Mouse (Mus musculus): ENCODE data around the gene Myh14. TPM values are rescaled to one million over a fixed set of nuclear protein-coding genes. Genes with fewer than 3 reads are reported as not detected.

Myh14 gene
- polyA plus RNA-seq, 1 experiment: 56.2 TPM

- peaks cover 5% of the 10 kb centered on the region; the same call in 1 of the 2 replicates for H3K4me1 ChIP-seq (ENCODE audit: control insufficient read depth, insufficient read depth, low read length)
- no peaks in the 10 kb centered on the region for H3K27me3 ChIP-seq (ENCODE audit: control insufficient read depth, insufficient read depth, low read length)
- TF ChIP-seq POLR2A (IDR thresholded peaks at IDR 0.05; ENCODE audit: borderline replicate concordance, insufficient read depth, low read length) (no peak), CTCF (IDR thresholded peaks at IDR 0.05; ENCODE audit: borderline replicate concordance, insufficient read depth, low read depth, low read length) (no peak)
- WGBS: 71% methylated on average over 13 of the region's 13 CpGs
- no peak overlapping the region for H3K27ac ChIP-seq (ENCODE audit: insufficient read depth, low read length)
- H3K4me3 ChIP-seq (replicated peaks; ENCODE audit: insufficient read depth, low read depth, low read length): no peak overlapping the region
- no peak for DNase-seq
Measured at GRCm38 (mm10) chr7:44667996-44668738, 2.5 kb downstream of the Myh14 start.

- peaks cover 4% of the 10 kb centered on the region; the same call in 1 of the 2 replicates for H3K4me1 ChIP-seq (ENCODE audit: control insufficient read depth, insufficient read depth, low read length)
- no peaks in the 10 kb centered on the region for H3K27me3 ChIP-seq (ENCODE audit: control insufficient read depth, insufficient read depth, low read length)
- no peak for DNase-seq
- TF ChIP-seq CTCF (IDR thresholded peaks at IDR 0.05; ENCODE audit: borderline replicate concordance, insufficient read depth, low read depth, low read length) (0 out of 2 replicates have a peak, but pooled peaks have one; percentile 18), POLR2A (IDR thresholded peaks at IDR 0.05; ENCODE audit: borderline replicate concordance, insufficient read depth, low read length) (no peak)
- H3K4me3 ChIP-seq (replicated peaks; ENCODE audit: insufficient read depth, low read depth, low read length): no peak overlapping the region
- no peak overlapping the region for H3K27ac ChIP-seq (ENCODE audit: insufficient read depth, low read length)
- 86% methylated on average over 2 of the region's 2 CpGs for WGBS
Measured at GRCm38 (mm10) chr7:44666462-44666861, 4.2 kb downstream of the Myh14 start.

- Histone ChIP-seq H3K27me3 (ENCODE audit: control insufficient read depth, insufficient read depth, low read length) (no peaks in the 10 kb centered on the region), H3K27ac (ENCODE audit: insufficient read depth, low read length) (no peak overlapping the region), H3K4me3 (replicated peaks; ENCODE audit: insufficient read depth, low read depth, low read length) (no peak overlapping the region), H3K4me1 (ENCODE audit: control insufficient read depth, insufficient read depth, low read length) (no peaks in the 10 kb centered on the region)
- 48% methylated on average over 11 of the region's 11 CpGs for WGBS
- no peak for TF ChIP-seq CTCF (IDR thresholded peaks at IDR 0.05; ENCODE audit: borderline replicate concordance, insufficient read depth, low read depth, low read length)
- DNase-seq: no peak
Measured at GRCm38 (mm10) chr7:44664731-44665130, 5.9 kb downstream of the Myh14 start.

- no peaks in the 10 kb centered on the region for H3K27me3 ChIP-seq (ENCODE audit: control insufficient read depth, insufficient read depth, low read length)
- H3K4me1 ChIP-seq (ENCODE audit: control insufficient read depth, insufficient read depth, low read length): no peaks in the 10 kb centered on the region
- H3K27ac ChIP-seq (ENCODE audit: insufficient read depth, low read length): no peak overlapping the region
- TF ChIP-seq POLR2A (IDR thresholded peaks at IDR 0.05; ENCODE audit: borderline replicate concordance, insufficient read depth, low read length) (no peak), CTCF (IDR thresholded peaks at IDR 0.05; ENCODE audit: borderline replicate concordance, insufficient read depth, low read depth, low read length) (no peak)
- no peak for DNase-seq
- WGBS: 63% methylated on average over 5 of the region's 5 CpGs
- no peak overlapping the region for H3K4me3 ChIP-seq (replicated peaks; ENCODE audit: insufficient read depth, low read depth, low read length)
Measured at GRCm38 (mm10) chr7:44663546-44663945, 7.1 kb downstream of the Myh14 start.

GRCm38 (mm10) chr7:44662569-44662968 lies 8.1 kb downstream of the Myh14 start:
- WGBS: 30% methylated on average over 3 of the region's 3 CpGs
- no peak for TF ChIP-seq POLR2A (IDR thresholded peaks at IDR 0.05; ENCODE audit: borderline replicate concordance, insufficient read depth, low read length)
- no peak for DNase-seq
- H3K4me3 ChIP-seq (replicated peaks; ENCODE audit: insufficient read depth, low read depth, low read length): no peak overlapping the region
- H3K4me1 ChIP-seq (ENCODE audit: control insufficient read depth, insufficient read depth, low read length): no peaks in the 10 kb centered on the region
- H3K27ac ChIP-seq (ENCODE audit: insufficient read depth, low read length): no peak overlapping the region
- no peaks in the 10 kb centered on the region for H3K27me3 ChIP-seq (ENCODE audit: control insufficient read depth, insufficient read depth, low read length)

GRCm38 (mm10) chr7:44662168-44662567 lies 8.5 kb downstream of the Myh14 start:
- no peaks in the 10 kb centered on the region for H3K27me3 ChIP-seq (ENCODE audit: control insufficient read depth, insufficient read depth, low read length)
- H3K4me1 ChIP-seq (ENCODE audit: control insufficient read depth, insufficient read depth, low read length): no peaks in the 10 kb centered on the region
- no peak overlapping the region for H3K27ac ChIP-seq (ENCODE audit: insufficient read depth, low read length)
- 28% methylated on average over 8 of the region's 8 CpGs for whole genome bisulfite sequencing
- TF ChIP-seq CTCF (IDR thresholded peaks at IDR 0.05; ENCODE audit: borderline replicate concordance, insufficient read depth, low read depth, low read length) (no peak), POLR2A (IDR thresholded peaks at IDR 0.05; ENCODE audit: borderline replicate concordance, insufficient read depth, low read length) (no peak)
- no peak for DNase-seq
- H3K4me3 ChIP-seq (replicated peaks; ENCODE audit: insufficient read depth, low read depth, low read length): no peak overlapping the region

- Histone ChIP-seq H3K4me1 (ENCODE audit: control insufficient read depth, insufficient read depth, low read length) (no peaks in the 10 kb centered on the region), H3K27ac (ENCODE audit: insufficient read depth, low read length) (no peak overlapping the region), H3K27me3 (ENCODE audit: control insufficient read depth, insufficient read depth, low read length) (no peaks in the 10 kb centered on the region), H3K4me3 (replicated peaks; ENCODE audit: insufficient read depth, low read depth, low read length) (no peak overlapping the region)
- no peak for DNase-seq
- TF ChIP-seq POLR2A (IDR thresholded peaks at IDR 0.05; ENCODE audit: borderline replicate concordance, insufficient read depth, low read length): no peak
- TF ChIP-seq CTCF (IDR thresholded peaks at IDR 0.05; ENCODE audit: borderline replicate concordance, insufficient read depth, low read depth, low read length): no peak
- WGBS: 69% methylated on average over 5 of the region's 5 CpGs
Measured at GRCm38 (mm10) chr7:44661219-44661618, 9.4 kb downstream of the Myh14 start.

- WGBS: 8% methylated on average over 8 of the region's 8 CpGs
- H3K4me3 ChIP-seq (replicated peaks; ENCODE audit: insufficient read depth, low read depth, low read length): no peak overlapping the region
- peak; percentile 80 for TF ChIP-seq CTCF (IDR thresholded peaks at IDR 0.05; ENCODE audit: borderline replicate concordance, insufficient read depth, low read depth, low read length)
- no peak for TF ChIP-seq POLR2A (IDR thresholded peaks at IDR 0.05; ENCODE audit: borderline replicate concordance, insufficient read depth, low read length)
Measured at GRCm38 (mm10) chr7:44655504-44655903, 15.1 kb downstream of the Myh14 start.

More at GRCm38 (mm10) chr7:44655504-44655903, 15.1 kb downstream of the Myh14 start:
- Histone ChIP-seq H3K4me1 (ENCODE audit: control insufficient read depth, insufficient read depth, low read length) (no peaks in the 10 kb centered on the region), H3K27me3 (ENCODE audit: control insufficient read depth, insufficient read depth, low read length) (no peaks in the 10 kb centered on the region), H3K27ac (ENCODE audit: insufficient read depth, low read length) (no peak overlapping the region)
- DNase-seq: peak; percentile 55 to 73
